Mouse (Mus musculus) frontal cortex, adult (tissue): ENCODE measurements around the gene Fam198a.
A peak's percentile ranks its signal among the peaks of the same experiment; 100 is the strongest.

Source experiments
- ATAC-seq: cut with Nextera tagmentation; 2 replicates; pipeline ENCODE4 v1.9.2; 2017; ENCODE audit warnings: mild to moderate bottlenecking, moderate library complexity, mixed read lengths; ENCODE audit not compliant: low TSS enrichment

The Fam198a gene

GRCm38 (mm10) chr9:121982214-121982613 lies 31.4 kb downstream of the Fam198a start:
- no peak for ATAC-seq

- no peak for ATAC-seq
Measured at GRCm38 (mm10) chr9:121982665-121983064, 31.9 kb downstream of the Fam198a start.

GRCm38 (mm10) chr9:121983504-121983903 lies 32.7 kb downstream of the Fam198a start:
- peak; percentile 69 for ATAC-seq

- peak; percentile 62 for ATAC-seq
Measured at GRCm38 (mm10) chr9:121984465-121985461, 34.0 kb downstream of the Fam198a start.

- no peak for ATAC-seq
Measured at GRCm38 (mm10) chr9:121988910-121989309, 38.1 kb downstream of the Fam198a start.

- no peak for ATAC-seq
Measured at GRCm38 (mm10) chr9:121989536-121989935, 38.7 kb downstream of the Fam198a start.

- no peak for ATAC-seq
Measured at GRCm38 (mm10) chr9:121991041-121991440, 40.3 kb downstream of the Fam198a start.

- ATAC-seq: no peak
Measured at GRCm38 (mm10) chr9:121993047-121993446, 42.3 kb downstream of the Fam198a start.

GRCm38 (mm10) chr9:121995077-121995476 lies 44.3 kb downstream of the Fam198a start:
- ATAC-seq: no peak

GRCm38 (mm10) chr9:121995508-121996131 lies 44.8 kb downstream of the Fam198a start:
- ATAC-seq: peak; percentile 92

GRCm38 (mm10) chr9:121997010-121997409 lies 46.2 kb downstream of the Fam198a start, which contains the start of gene Pomgnt2:
TSS of gene Pomgnt2 (minus strand) at chr9:121997110.
- no peak for ATAC-seq

- no peak for ATAC-seq
Measured at GRCm38 (mm10) chr9:121997978-121998377, 47.2 kb downstream of the Fam198a start.

- ATAC-seq: peak; percentile 82; the same call in 1 of the 2 replicates
Measured at GRCm38 (mm10) chr9:122006175-122006574, 55.4 kb downstream of the Fam198a start.

- peak; percentile 27; the same call in 1 of the 2 replicates for ATAC-seq
Measured at GRCm38 (mm10) chr9:122006609-122007008, 55.8 kb downstream of the Fam198a start.

- ATAC-seq: no peak
Measured at GRCm38 (mm10) chr9:122008876-122009275, 58.1 kb downstream of the Fam198a start.

GRCm38 (mm10) chr9:122010751-122011150 lies 60.0 kb downstream of the Fam198a start:
- no peak for ATAC-seq

- ATAC-seq: peak; percentile 32; the same call in 1 of the 2 replicates
Measured at GRCm38 (mm10) chr9:122012816-122013215, 62.0 kb downstream of the Fam198a start.

GRCm38 (mm10) chr9:122013629-122014028 lies 62.8 kb downstream of the Fam198a start:
- no peak for ATAC-seq

- peak; percentile 39 for ATAC-seq
Measured at GRCm38 (mm10) chr9:122014241-122014667, 63.5 kb downstream of the Fam198a start.

- no peak for ATAC-seq
Measured at GRCm38 (mm10) chr9:122018079-122018478, 67.3 kb downstream of the Fam198a start.

GRCm38 (mm10) chr9:122018782-122019395 lies 68.1 kb downstream of the Fam198a start:
- peak; percentile 80; the same call in 1 of the 2 replicates for ATAC-seq

GRCm38 (mm10) chr9:122020321-122020720 lies 69.5 kb downstream of the Fam198a start:
- no peak for ATAC-seq
